Mouse (Mus musculus) heart, embryonic 14.5 days (tissue): ENCODE measurements around the gene Ttc23. TPM values are rescaled to one million over a fixed set of nuclear protein-coding genes. Genes with fewer than 3 reads are reported as not detected.

ENCODE experiments used
- ATAC-seq: fragments of 200-750 bp; cut with Nextera tagmentation; 2 replicates; pipeline ENCODE4 v1.8.0; 2017; ENCODE audit warnings: low read depth, moderate TSS enrichment; ENCODE audit not compliant: insufficient number of reproducible peaks, insufficient read depth, low FRiP score
- H3K27ac ChIP-seq, 2 experiments: fragments of 200-500 bp in 1 of 2; fragments of 300-500 bp in 1 of 2; sonication (generic) in 1 of 2; replicated peaks in 1 of 2; 2 replicates each; pipeline ENCODE4 v1.5.1; 2012 to 2014; ENCODE audit warnings: low read depth in 2 of 2, low read length in 2 of 2, control low read depth in 1 of 2, mild to moderate bottlenecking in 1 of 2, mixed read lengths in 1 of 2; ENCODE audit not compliant: control insufficient read depth in 1 of 2, insufficient read depth in 1 of 2
- H3K27me3 ChIP-seq: fragments of 300-500 bp; sonication (generic); 2 replicates; pipeline ENCODE4 v1.6.1; 2014; ENCODE audit warnings: mild to moderate bottlenecking, low read length, control low read depth; ENCODE audit not compliant: control insufficient read depth, insufficient read depth
- H3K36me3 ChIP-seq: fragments of 300-500 bp; sonication (generic); 2 replicates; pipeline ENCODE4 v1.6.1; 2014; ENCODE audit warnings: mild to moderate bottlenecking, control low read depth, low read length, mixed read lengths; ENCODE audit not compliant: control insufficient read depth, insufficient read depth
- H3K4me1 ChIP-seq, 2 experiments: fragments of 200-500 bp in 1 of 2; fragments of 300-500 bp in 1 of 2; sonication (generic) in 1 of 2; 2 replicates each; pipeline ENCODE4 v1.6.1; 2012 to 2014; ENCODE audit warnings: low read length in 2 of 2, control low read depth in 1 of 2, mixed read lengths in 1 of 2; ENCODE audit not compliant: control insufficient read depth in 2 of 2, insufficient read depth in 2 of 2
- H3K4me2 ChIP-seq: fragments of 300-500 bp; sonication (generic); 2 replicates; pipeline ENCODE4 v1.6.1; 2014; ENCODE audit warnings: mild to moderate bottlenecking, low read length
- H3K4me3 ChIP-seq, 2 experiments: fragments of 200-500 bp in 1 of 2; fragments of 300-500 bp in 1 of 2; sonication (generic) in 1 of 2; 2 replicates each; pipeline ENCODE4 v1.5.1; 2012 to 2014; ENCODE audit warnings: low read length in 2 of 2, mild to moderate bottlenecking in 2 of 2, control low read depth in 1 of 2, low read depth in 1 of 2, moderate library complexity in 1 of 2; ENCODE audit not compliant: control insufficient read depth in 1 of 2, insufficient read depth in 1 of 2
- H3K9ac ChIP-seq: fragments of 300-500 bp; sonication (generic); 2 replicates; pipeline ENCODE4 v1.6.1; 2014; ENCODE audit warnings: mild to moderate bottlenecking, low read length
- H3K9me3 ChIP-seq: fragments of 300-500 bp; sonication (generic); 2 replicates; pipeline ENCODE4 v1.6.1; 2016; ENCODE audit warnings: low read length, control low read depth; ENCODE audit not compliant: control insufficient read depth
- whole genome bisulfite sequencing: fragments of 180-500 bp; shearing (Covaris S2); extraction: QIAGEN DNeasy Blood & Tissue Kit; methylation state at CpG from one replicate; pipeline ENCODE4 v1.1.7; 2014; 5-methylcytosine and 5-hydroxymethylcytosine counted together
- polyA plus RNA-seq: library from polyadenylated mRNA; unstranded; fragments of >200 nt; fragmentation: Nextera tagmentation; extraction: Ambion mirVana; gene quantifications from 2 replicates; pipeline ENCODE4 v1.2.1, GENCODE M21; 2014

Gene Ttc23
- polyA plus RNA-seq, 1 experiment from 2014 or later = 20.9 TPM

GRCm38 (mm10) chr7:67681078-67681477 lies 33.9 kb downstream of the Ttc23 start:
- H3K36me3 ChIP-seq = peaks cover 58% of the 10 kb centered on the region
- WGBS = 60% methylated on average over 9 of the region's 9 CpGs

GRCm38 (mm10) chr7:67683006-67683405 lies 35.8 kb downstream of the Ttc23 start:
- ATAC-seq = no peak

More at GRCm38 (mm10) chr7:67681078-67681477, 33.9 kb downstream of the Ttc23 start:
- Histone ChIP-seq H3K4me1 (peaks cover 2 to 4% of the 10 kb centered on the region in 2 experiments; a peak in 1 of 4 replicates), H3K27ac (no peak overlapping the region), H3K4me2 (no peak overlapping the region), H3K27me3 (no peaks in the 10 kb centered on the region), H3K4me3 (no peak overlapping the region), H3K9ac (no peak overlapping the region), H3K9me3 (peaks cover 7% of the 10 kb centered on the region; the same call in 1 of the 2 replicates)
- ATAC-seq = no peak

GRCm38 (mm10) chr7:67686545-67686944 lies 39.3 kb downstream of the Ttc23 start:
- 90% methylated on average over 3 of the region's 3 CpGs for WGBS
- Histone ChIP-seq H3K9me3 (peaks cover 7% of the 10 kb centered on the region; the same call in 1 of the 2 replicates), H3K27ac (no peak overlapping the region), H3K4me1 (peaks cover 6 to 12% of the 10 kb centered on the region in 2 experiments), H3K36me3 (peaks cover 40% of the 10 kb centered on the region), H3K4me3 (no peak overlapping the region), H3K4me2 (no peak overlapping the region), H3K27me3 (no peaks in the 10 kb centered on the region), H3K9ac (no peak overlapping the region)
- no peak for ATAC-seq

More at GRCm38 (mm10) chr7:67683006-67683405, 35.8 kb downstream of the Ttc23 start:
- no peak overlapping the region for H3K9ac ChIP-seq
- no peak overlapping the region for H3K4me2 ChIP-seq
- no peaks in the 10 kb centered on the region for H3K27me3 ChIP-seq
- peaks cover 2 to 4% of the 10 kb centered on the region in 2 experiments; a peak in 1 of 4 replicates for H3K4me1 ChIP-seq
- peaks cover 7% of the 10 kb centered on the region; the same call in 1 of the 2 replicates for H3K9me3 ChIP-seq
- no peak overlapping the region for H3K4me3 ChIP-seq
- WGBS = 77% methylated on average over 16 of the region's 16 CpGs
- H3K27ac ChIP-seq = no peak overlapping the region
- H3K36me3 ChIP-seq = peaks cover 62% of the 10 kb centered on the region

GRCm38 (mm10) chr7:67688281-67688680 lies 41.1 kb downstream of the Ttc23 start:
- ATAC-seq = no peak

GRCm38 (mm10) chr7:67689793-67690192 lies 42.6 kb downstream of the Ttc23 start:
- Histone ChIP-seq H3K9me3 (peaks cover 7% of the 10 kb centered on the region; the same call in 1 of the 2 replicates), H3K4me3 (no peak overlapping the region), H3K36me3 (peaks cover 17% of the 10 kb centered on the region), H3K4me2 (no peak overlapping the region), H3K9ac (no peak overlapping the region), H3K4me1 (peaks cover 15 to 25% of the 10 kb centered on the region in 2 experiments), H3K27me3 (no peaks in the 10 kb centered on the region), H3K27ac (no peak overlapping the region)
- no peak for ATAC-seq
- 75% methylated on average over 7 of the region's 7 CpGs for WGBS

More at GRCm38 (mm10) chr7:67688281-67688680, 41.1 kb downstream of the Ttc23 start:
- Histone ChIP-seq H3K4me1 (peaks cover 15 to 25% of the 10 kb centered on the region in 2 experiments), H3K4me2 (no peak overlapping the region), H3K4me3 (no peak overlapping the region), H3K27ac (no peak overlapping the region), H3K36me3 (peaks cover 25% of the 10 kb centered on the region), H3K9me3 (peaks cover 7% of the 10 kb centered on the region; the same call in 1 of the 2 replicates), H3K9ac (no peak overlapping the region), H3K27me3 (no peaks in the 10 kb centered on the region)
- WGBS = 22% methylated on average over 3 of the region's 3 CpGs

GRCm38 (mm10) chr7:67691036-67691435 lies 43.8 kb downstream of the Ttc23 start:
- Histone ChIP-seq H3K9ac (no peak overlapping the region), H3K4me2 (no peak overlapping the region), H3K36me3 (peaks cover 7% of the 10 kb centered on the region; the same call in 1 of the 2 replicates), H3K27me3 (no peaks in the 10 kb centered on the region), H3K4me1 (peaks cover 15 to 25% of the 10 kb centered on the region in 2 experiments), H3K27ac (0 out of 4 replicates have a peak overlapping the region, but pooled peaks of 1 of the 2 experiments have one; percentile 24), H3K4me3 (no peak overlapping the region), H3K9me3 (no peaks in the 10 kb centered on the region)
- ATAC-seq = no peak
- WGBS = 22% methylated on average over 6 of the region's 6 CpGs

- H3K4me3 ChIP-seq = no peak overlapping the region
- no peaks in the 10 kb centered on the region for H3K9me3 ChIP-seq
- H3K9ac ChIP-seq = no peak overlapping the region
- H3K4me2 ChIP-seq = no peak overlapping the region
- peaks cover 12% of the 10 kb centered on the region; the same call in 1 of the 2 replicates for H3K36me3 ChIP-seq
- ATAC-seq = no peak
- no peaks in the 10 kb centered on the region for H3K27me3 ChIP-seq
- H3K27ac ChIP-seq = no peak overlapping the region
- H3K4me1 ChIP-seq = peaks cover 15 to 25% of the 10 kb centered on the region in 2 experiments
- WGBS = 22% methylated on average over 3 of the region's 3 CpGs
Observed at GRCm38 (mm10) chr7:67692141-67692540, 44.9 kb downstream of the Ttc23 start.
